Mouse (Mus musculus) R1 (cell line): ENCODE measurements around the gene Ms4a7.

Experiments used
- DNase-seq: peaks from one replicate; pipeline ENCODE4 v3.0.0-alpha.2; 2018; ENCODE audit warnings: low read depth, low spot score

The Ms4a7 gene

DNA sequence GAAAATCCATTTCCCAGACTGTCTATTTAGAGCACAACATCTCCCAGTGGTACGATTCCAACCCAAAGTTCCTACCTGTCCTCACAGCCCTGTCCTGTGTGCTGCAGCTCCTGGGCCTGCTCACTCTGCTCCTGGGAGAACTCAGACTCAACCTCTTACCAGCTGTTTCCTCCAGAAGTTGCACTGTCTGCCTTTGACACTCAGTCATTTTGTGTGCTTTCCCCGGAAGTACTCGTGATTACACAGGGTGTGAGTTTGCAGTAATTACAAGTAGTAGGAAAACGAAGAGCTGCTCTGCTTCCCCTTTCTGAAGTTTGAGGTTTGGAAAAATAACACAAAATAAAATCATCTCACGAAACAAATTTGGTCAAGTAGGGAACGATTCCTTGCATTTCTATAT lies at the start of gene Ms4a7:
TSS of gene Ms4a7 (minus strand) at position 215 of the 400 bp plus-strand sequence.
- no peak for DNase-seq

- no peak for DNase-seq
These were observed 40.5 kb upstream of the Ms4a7 start for GRCm38 (mm10) chr19:11376399-11376798.

DNA sequence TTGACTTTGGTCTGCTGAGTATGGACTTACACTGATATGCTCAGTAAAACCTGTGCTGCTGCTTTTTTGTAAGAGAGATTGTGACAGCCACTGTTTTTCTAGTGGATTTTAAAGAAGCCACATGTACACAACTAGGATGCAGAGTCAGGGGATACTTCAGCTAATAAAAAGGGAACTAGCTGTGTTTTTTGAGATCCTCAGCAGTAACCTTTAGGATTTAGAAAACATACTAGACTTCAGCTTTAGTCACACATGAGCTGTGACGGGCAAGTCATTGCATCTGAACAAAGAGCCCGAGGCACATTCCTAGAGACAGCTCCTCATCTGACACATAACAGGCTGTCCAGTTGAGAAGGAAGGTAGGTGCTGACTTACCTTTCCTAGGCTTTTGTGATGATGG lies 39.3 kb upstream of the Ms4a7 start, which contains the start of gene Ms4a4a:
TSS of gene Ms4a4a (plus strand) at position 251 of the 400 bp plus-strand sequence.
- no peak for DNase-seq

DNA sequence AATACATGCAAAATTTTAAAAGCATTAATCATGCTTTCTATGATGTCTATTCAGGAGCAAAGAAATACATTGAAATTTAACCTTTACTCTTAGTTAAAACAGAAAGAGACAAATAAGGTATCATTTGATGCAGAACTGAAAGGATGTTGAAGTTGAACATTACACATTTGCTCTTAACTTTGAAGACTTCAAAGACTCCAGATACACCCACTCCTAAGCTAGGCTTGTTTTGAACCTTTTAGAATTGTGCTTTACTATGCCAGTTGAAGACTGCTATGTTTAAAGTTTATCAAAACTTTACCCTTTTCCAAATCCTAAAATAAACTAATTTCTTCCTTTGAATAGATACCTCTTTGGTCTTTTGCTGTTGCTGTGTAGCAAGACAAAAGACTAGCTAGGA lies 35.2 kb upstream of the Ms4a7 start:
- no peak for DNase-seq

DNA sequence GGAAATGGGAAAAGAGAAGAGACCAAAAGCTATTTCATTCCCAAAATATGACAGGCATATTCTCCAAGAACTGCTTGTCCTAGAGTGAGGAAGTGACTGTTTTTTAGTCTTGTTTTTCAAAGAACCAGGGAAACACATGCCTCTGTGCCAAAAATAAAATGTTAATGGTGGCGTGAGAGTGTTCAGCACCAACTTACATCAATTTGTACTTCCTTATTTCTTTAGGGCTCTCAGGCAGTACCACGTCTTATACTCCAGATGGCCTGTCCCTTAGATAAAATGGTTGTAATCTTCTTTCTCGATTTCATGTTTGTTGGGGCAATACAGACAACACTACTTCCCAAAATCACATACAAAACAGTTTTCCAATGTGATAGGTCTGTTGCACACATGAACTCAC lies 32.4 kb upstream of the Ms4a7 start:
- DNase-seq, result no peak

DNA sequence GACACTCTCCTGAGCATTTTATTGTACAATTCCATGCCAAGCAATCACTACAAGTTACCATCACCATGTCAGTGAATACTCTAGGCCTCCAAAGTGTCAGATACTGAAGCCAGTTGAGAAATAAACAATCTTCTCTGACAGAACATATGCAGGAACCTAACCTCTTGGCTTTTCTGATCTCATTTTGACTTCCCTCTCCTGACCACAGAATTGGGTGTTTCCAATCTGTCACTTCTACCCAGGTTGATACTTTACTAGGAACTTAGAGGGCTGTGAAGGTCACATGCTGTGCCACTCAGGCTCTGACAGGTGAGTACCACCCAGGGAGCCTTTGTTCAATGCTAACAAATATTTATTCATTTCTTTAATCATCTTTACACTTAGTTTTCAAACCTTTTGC lies 26.1 kb upstream of the Ms4a7 start:
- no peak for DNase-seq

DNA sequence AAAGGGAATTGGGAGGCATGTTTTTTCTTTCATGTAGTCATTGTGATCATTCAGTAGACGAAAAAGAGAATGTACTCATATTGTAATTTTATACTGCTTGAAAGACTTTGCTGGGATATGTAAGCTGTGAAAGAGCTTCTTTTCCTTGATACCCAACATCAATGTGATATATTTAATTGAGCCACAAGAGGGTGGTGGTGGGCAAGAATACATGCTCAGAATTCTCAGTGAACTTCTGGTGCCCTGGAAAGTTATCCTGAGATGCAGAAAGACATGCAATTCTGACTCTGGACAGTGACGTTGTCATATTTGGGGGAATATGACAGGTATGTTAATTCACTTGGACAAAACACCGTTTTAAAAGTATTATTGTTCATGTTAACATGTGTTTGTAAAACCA lies 24.2 kb upstream of the Ms4a7 start:
- DNase-seq, result no peak

DNA sequence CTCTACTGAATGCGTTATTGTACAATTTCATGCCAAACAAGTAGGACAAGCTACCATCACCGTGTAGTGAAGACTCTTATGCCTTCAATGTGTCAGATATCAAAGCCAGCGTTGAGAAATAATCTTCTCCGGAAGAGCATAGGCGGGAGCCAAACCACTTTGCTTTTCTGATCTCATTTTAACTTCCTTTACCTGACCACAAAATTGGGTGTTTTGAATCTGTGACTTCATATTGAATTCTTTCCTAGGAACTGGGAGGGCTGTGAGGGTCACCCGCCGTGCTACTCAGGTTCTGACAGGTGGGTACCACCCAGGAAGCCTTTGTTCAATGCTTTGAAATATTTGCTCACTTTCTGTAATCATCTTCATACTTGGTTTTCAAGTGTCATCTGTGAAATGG lies 19.8 kb upstream of the Ms4a7 start:
- DNase-seq, result no peak

GRCm38 (mm10) chr19:11351878-11352277 lies 15.9 kb upstream of the Ms4a7 start:
- peak; percentile 26 for DNase-seq

DNA sequence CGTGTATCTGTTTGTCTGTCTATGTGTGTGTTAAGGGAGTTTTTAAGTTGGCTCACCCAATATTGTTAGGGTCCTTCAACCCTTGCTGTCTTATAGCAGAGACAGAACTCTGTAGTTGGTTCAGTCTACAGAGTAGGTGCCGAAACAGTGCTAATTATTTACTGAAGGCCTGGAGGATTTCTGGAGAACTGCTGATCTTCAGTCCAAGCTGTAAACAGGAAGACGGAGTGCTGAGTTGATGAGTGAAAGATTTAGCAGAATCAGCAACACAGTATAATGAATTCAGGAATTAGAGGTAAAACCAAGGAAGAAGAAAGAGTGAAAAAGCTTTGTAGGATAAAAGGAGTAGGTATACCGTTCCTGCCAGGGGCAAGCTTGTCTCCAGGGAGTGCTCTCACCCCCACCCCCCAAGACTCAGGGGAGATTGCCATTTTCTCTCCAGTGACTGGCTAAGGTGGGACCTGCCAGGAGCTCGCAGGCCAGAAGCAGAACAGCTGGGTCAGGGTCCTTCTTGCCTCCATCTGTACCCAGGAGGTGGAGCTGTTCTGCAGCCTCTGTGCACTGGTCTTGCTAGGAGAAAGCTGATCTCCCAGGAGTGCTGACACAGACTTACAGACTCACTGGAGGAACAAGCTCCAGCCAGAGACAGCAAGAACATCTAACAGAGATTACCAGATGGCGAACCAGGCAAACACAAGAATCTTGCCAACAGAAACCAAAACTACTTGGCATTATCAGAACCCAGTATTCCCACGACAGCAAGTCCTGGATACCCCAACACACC lies 13.9 kb upstream of the Ms4a7 start:
- peak; percentile 43 for DNase-seq

DNA sequence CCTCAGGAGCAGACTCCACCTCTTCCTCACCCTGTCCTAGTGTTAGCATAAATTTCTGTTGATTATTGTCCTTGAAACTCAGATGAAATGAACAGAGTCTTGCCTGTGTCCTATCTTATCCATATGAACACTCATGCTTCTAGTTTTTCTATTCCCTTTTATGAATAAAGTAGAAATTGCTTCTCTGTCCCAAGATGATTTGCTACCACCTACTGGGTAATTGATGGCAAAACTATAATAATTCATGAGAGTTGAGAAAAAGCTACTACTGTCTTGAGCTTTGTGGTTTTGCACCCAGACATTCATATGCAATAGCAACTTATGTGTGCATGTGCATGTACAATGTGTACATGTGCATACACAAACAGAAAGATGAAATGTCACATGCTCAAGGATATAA lies 8.0 kb upstream of the Ms4a7 start:
- no peak for DNase-seq

DNA sequence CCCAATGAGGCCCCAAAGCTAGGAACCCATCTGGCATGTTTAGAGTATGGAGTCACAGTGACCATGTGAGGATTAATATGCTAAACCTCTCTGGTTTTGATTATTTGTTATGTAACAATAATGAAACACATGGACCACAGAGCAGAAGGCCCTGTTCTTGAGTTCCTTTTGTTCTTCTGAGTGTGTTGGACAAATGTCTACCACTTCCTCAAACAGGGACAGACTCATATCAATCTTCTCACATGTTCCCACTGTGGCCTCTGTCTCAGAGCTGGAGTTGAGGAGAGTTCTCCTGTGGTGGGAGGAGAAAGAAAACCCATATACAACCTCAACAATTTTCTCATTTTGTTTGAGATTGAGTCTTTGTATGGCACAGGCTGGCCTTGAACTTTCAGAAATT lies 7.2 kb upstream of the Ms4a7 start:
- no peak for DNase-seq

DNA sequence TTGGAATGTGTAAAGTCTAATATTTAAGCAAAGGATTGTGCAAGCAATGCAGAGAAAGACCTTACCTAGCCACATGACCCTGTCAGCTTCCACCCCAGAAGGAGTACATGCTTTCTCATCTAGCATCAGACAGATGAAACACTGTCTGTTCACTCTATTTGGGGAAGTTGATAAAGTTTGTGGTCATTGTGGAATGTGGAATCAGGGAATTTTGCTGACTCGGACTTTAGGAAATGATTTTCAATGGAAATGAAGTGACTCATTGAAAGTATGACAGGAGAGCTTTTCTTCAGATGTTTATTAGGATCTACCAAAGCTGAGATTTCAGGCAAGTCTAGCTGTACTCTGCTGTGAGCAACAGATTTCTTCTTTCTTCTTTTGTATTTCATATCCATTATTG lies 14.8 kb downstream of the Ms4a7 start:
- no peak for DNase-seq

DNA sequence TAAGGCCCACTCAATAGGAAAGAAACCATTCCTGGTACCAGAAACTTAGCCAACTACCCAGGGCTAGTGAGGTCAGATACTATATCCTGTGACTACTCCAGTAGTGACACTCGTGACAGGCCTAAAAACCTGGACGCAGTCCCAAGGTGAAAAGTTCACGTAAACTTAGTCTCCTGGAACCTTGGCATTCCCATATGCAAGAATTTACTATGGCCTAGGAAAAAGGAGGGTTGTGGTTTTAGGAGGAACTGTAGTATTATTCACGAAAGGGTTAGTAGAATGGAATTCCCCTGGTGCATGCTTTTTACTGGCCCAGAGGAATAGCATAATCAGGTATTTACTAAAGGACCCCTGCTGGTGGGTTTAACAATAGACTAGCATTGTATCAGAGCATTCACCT lies 19.2 kb downstream of the Ms4a7 start:
- peak; percentile 96 for DNase-seq

DNA sequence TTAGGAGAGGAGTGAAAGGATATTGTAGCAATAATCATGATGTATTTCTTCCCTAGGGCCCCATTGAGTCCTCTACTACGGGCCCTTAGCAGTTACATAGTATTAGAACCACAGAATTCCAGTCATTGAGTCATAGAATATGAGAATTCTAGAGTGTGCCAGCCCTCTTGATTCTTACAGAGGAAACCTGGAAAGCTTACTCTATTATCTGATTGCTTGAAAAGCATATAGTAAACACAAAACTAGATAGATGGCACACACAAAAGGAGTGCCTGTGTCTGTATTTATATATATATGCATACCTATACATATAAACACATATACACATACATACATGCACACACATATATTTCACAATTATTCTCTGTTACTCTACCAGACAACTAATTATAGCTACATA lies 21.6 kb downstream of the Ms4a7 start, which contains the start of gene Ms4a14:
TSS of gene Ms4a14 (minus strand) at position 101 of the 400 bp plus-strand sequence.
- no peak for DNase-seq

DNA sequence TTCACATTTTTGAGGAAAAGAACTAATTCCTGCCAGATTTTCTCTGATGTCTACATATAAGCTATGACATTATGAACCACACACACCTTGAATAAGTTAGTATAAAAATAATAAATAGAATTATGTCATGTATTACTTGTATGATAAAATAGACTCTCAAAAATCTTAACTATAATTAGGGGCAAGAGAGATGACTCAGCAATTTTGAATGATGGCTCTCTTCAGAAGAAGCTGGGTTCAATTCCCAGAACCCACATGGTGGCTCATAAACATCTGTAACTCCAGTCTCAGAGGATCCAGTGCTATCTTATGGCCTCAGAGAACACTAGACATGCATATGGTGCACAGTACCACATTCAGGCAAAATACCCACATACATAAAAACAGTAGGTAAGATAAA lies 27.1 kb downstream of the Ms4a7 start:
- DNase-seq, result no peak

DNA sequence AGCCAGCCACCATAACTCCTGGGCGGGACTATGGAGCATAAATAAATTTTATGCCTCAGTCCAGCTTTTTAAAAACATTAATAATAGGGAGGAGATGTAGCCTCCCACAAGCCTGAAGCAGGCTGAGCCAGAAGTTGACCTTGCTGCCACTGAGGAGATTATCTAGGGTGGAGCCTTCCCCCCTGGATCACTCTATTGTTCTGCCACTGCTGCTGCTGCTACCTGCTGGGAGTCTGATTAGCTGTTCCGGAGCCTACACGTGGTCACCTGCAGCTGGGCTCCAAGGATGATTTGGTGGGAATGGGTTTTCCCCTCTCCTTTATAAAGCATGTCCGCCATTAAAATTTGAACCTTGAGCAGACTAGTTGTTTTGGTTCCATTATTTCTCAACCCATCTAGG lies 36.4 kb downstream of the Ms4a7 start:
- DNase-seq, result peak; percentile 98

GRCm38 (mm10) chr19:11298939-11299338 lies 37.0 kb downstream of the Ms4a7 start:
- peak; percentile 98 for DNase-seq

- peak; percentile 69 for DNase-seq
These were observed 42.3 kb downstream of the Ms4a7 start for GRCm38 (mm10) chr19:11293616-11294015.

DNA sequence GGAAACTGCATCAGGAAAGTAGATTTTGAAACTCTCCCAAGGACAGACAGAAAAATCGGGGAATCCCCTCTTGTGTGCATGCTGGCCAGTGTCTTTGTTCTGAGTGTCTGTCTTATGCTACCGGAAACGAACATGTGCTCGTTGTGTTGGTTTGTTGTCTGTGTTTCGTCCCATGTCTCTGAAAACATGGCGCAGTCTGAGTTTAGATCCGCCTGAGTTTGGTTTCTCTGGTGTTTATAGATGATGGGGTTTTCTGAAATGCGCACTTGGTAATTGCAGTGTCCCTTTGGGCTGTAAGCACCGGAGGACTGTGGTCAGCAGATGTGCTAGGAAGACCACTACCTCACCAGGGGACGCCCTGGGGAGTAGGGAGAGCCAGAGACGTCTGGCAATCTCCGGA lies 43.0 kb downstream of the Ms4a7 start:
- peak; percentile 82 for DNase-seq

GRCm38 (mm10) chr19:11283773-11284172 lies 52.2 kb downstream of the Ms4a7 start, which contains the start of gene Ms4a5:
Gene Ms4a5 (minus strand): TSS chr19:11283873.
- DNase-seq, result no peak

DNA sequence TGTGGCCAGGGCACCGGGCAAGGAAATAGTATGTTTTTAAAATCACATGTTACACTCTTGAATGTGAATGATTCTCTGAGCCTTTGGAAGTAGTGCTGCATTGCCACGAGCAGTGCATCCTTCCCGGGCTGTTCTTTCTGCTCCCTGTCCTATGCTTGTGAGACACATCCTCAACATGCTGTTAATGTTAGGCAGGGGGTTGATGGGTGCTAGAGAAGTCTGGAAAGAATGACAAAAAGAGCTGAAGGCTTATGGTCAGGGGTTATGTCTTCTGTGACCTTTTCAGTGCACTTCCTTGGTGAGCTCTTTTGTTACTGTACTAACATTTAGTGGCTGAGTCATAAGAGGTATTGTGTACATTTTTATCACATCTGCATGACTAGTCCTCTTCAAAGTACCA lies 55.7 kb downstream of the Ms4a7 start:
- DNase-seq, result peak; percentile 62

DNA sequence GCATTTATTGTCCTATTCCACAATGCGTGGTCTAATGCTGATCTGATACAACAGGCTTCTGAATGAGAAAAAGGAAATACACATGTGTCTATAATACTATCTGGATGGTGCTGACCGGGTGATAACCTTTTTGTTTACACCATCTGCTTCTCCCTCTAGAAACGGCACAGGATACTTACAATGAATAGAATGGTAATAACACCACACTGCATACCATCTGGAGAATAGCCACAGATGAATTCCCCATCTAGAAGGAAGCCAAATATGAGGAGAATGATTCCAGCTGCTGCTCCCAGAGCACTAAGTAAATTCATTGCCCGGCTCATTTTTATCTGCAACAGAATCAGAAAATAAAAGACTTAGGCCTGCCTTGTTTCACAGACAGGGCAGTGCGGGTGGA lies 59.5 kb downstream of the Ms4a7 start:
- no peak for DNase-seq
